Mouse (Mus musculus) G1E (cell line): ENCODE measurements at regions not wholly inside any gene's neighbourhood (a gene's known extent, or its start where the extent isn't known, plus 50 kb on each side); places are given as distances from the start of the nearest gene placed in this dataset.

ENCODE experiments used
- CTCF ChIP-seq: IDR thresholded peaks from 2 replicates; pipeline ENCODE4 v1.5.1; 2012; ENCODE audit warnings: low read depth, low read length, inconsistent platforms, mixed read lengths
- GATA1 ChIP-seq: IDR thresholded peaks from 2 replicates; pipeline ENCODE4 v1.6.1; 2012; ENCODE audit warnings: borderline replicate concordance, low read length, inconsistent platforms, mixed read lengths
- GATA2 ChIP-seq: IDR thresholded peaks from 2 replicates; pipeline ENCODE4 v1.6.1; 2012; ENCODE audit warnings: low read depth, low read length, inconsistent platforms, borderline replicate concordance
- TAL1 ChIP-seq: conservative IDR thresholded peaks from 2 replicates; pipeline ENCODE4 v1.6.1; 2012; ENCODE audit warnings: low read depth, low read length, inconsistent platforms, mixed read lengths

DNA sequence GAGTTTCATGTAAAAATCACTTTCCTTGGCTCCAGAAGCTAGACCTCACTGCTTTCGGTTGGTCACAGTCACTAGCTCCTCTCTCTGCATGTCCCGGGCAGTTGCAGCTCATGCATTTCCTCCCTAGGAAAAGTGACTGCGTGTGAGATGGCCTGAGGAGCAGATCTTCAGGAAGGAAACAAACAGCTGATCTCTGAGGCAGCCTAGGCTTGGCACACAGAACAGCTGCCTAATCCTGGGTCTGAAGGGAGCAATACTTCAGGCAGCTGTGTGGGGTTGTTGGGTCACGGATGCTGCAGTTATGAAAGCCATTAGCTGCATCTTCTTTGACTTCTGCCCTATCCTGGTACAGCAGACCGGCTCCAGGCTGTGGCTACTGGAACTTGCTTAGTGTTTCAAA, 75.3 kb upstream of the Hnrnpk start:
- TF ChIP-seq CTCF, result no peak
- TF ChIP-seq TAL1, result no peak
- TF ChIP-seq GATA1, result no peak
- no peak for TF ChIP-seq GATA2
